Mouse (Mus musculus): ENCODE measurements around the gene Odf2. TPM values are rescaled to one million over a fixed set of nuclear protein-coding genes. Genes with fewer than 3 reads are reported as not detected.
A peak's percentile ranks its signal among the peaks of the same experiment; 100 is the strongest.

Odf2 gene
- total and polyA plus RNA-seq, 3 experiments = 35.4 to 54.6 (median 48.6) TPM

DNA sequence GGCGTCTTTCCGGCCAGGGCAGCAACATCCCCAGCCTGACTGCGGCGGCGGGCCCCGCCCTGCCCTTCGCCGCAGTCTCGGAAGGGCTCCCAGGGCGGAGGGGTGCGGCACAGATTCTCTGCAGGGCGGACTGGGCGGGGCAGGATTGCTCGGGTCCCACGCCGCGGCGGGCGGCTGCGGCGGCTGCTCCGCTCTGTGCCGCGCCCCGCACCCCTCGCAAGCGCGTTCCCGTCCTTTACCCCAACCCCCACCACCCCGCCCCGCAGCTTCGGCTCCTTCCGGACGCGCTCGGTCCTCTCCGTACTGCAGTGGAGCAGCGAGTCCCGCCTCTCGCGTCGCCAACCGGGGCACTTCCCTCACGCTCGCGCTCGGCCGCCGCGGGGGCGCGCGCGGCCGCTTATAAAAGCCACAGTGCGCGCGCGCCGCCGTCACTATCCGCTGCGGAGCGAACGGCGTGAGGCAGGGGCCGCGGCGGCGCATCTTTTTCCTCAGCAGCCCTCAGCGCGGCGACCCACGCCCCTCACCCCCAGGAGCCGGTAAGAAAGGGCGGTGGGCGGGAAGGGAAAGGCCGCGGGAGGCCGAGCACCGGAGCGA, 76.3 kb downstream of the Odf2 start, which contains the start of gene Sptan1:
Gene Sptan1 (plus strand): TSS at position 311 of the 594 bp plus-strand sequence.
- dilution Hi-C loops (cut with MboI; ENCODE audit: extremely low pct_ligation_motif_present, extremely low pct_unique_long_range_greater_than_20kb, low sequenced_read_pairs) (no loop called here), in situ Hi-C loops (cut with MboI; ENCODE audit: low pct_ligation_motif_present, low pct_unique_long_range_greater_than_20kb, low sequenced_read_pairs) (no loop called here)
- Histone ChIP-seq H3K9me3 (replicated peaks; ENCODE audit: low read length) (no peaks in the 10 kb centered on the region), H3K4me2 (ENCODE audit: insufficient read depth, low read depth, poor library complexity, severe bottlenecking) (peak within 1 kb of the TSS; percentile 95), H3K4me3 (replicated peaks in 1 of 3; ENCODE audit: low read depth in 2 of 3, low read length in 2 of 3, poor library complexity in 1 of 3) (peak within 1 kb of the TSS; percentile 71 to 96 (median 80)), H3K27ac (ENCODE audit: insufficient read depth, low read depth) (0 out of 2 replicates have a peak within 1 kb of the TSS, but pooled peaks have one; percentile 12), H3K27me3 (replicated peaks) (no peaks in the 10 kb centered on the region), H3K4me1 (ENCODE audit: control insufficient read depth in 1 of 2, insufficient read depth in 2 of 2) (peaks cover 0 to 38% of the 10 kb centered on the region in 2 experiments; a peak in 2 of 4 replicates), H3K9ac (ENCODE audit: insufficient read depth, low read depth) (peak within 1 kb of the TSS; percentile 90), H3K36me3 (replicated peaks in 1 of 2; ENCODE audit: control insufficient read depth in 1 of 2, insufficient read depth in 1 of 2, low read length in 1 of 2) (peaks cover 12 to 33% of the 10 kb centered on the region in 2 experiments), H3K79me2 (replicated peaks; ENCODE audit: control insufficient read depth, extremely low read depth, insufficient read depth, poor library complexity, severe bottlenecking) (peaks cover 18% of the 10 kb centered on the region)
- DNase-seq (ENCODE audit: extremely low read depth) = peak; percentile 93
- TF ChIP-seq NRF1 (IDR thresholded peaks at IDR 0.05; ENCODE audit: low read depth, low read length) (peak; percentile 59), EP300 (IDR thresholded peaks at IDR 0.05; ENCODE audit: low read length) (no peak; the same call in 1 of the 2 replicates), BHLHE40 (IDR thresholded peaks at IDR 0.05; ENCODE audit: low read depth, low read length) (no peak; the same call in 1 of the 2 replicates), CHD1 (IDR thresholded peaks at IDR 0.05; ENCODE audit: low read depth, low read length) (no peak), CTCF (conservative IDR thresholded peaks at IDR 0.05 in 1 of 2, IDR thresholded peaks at IDR 0.05 in 1 of 2; ENCODE audit: low read depth in 2 of 2, low read length in 2 of 2) (no peak), CHD2 (IDR thresholded peaks at IDR 0.05; ENCODE audit: low read length) (peak; percentile 84), SMC3 (IDR thresholded peaks at IDR 0.05; ENCODE audit: low read depth, low read length) (no peak), JUND (conservative IDR thresholded peaks at IDR 0.05; ENCODE audit: low read depth, low read length) (no peak), ZNF384 (IDR thresholded peaks at IDR 0.05; ENCODE audit: low read depth, low read length) (no peak), POLR2AphosphoS2 (IDR thresholded peaks at IDR 0.05; ENCODE audit: low read depth, low read length) (peak; percentile 93), HCFC1 (IDR thresholded peaks at IDR 0.05; ENCODE audit: low read depth, low read length) (peak; percentile 41), KAT2A (IDR thresholded peaks at IDR 0.05; ENCODE audit: insufficient replicate concordance, low read length) (peak; percentile 60; the same call in 1 of the 2 replicates), ZMIZ1 (IDR thresholded peaks at IDR 0.05; ENCODE audit: low read depth, low read length) (peak; percentile 98), MEF2A (IDR thresholded peaks at IDR 0.05; ENCODE audit: borderline replicate concordance, low read depth, low read length) (peak; percentile 30; the same call in 1 of the 2 replicates), ELF1 (IDR thresholded peaks at IDR 0.05; ENCODE audit: low read depth, low read length) (peak; percentile 59), ZC3H11A (IDR thresholded peaks at IDR 0.05; ENCODE audit: low read depth, low read length) (no peak), RAD21 (IDR thresholded peaks at IDR 0.05; ENCODE audit: low read depth, low read length) (no peak), MXI1 (IDR thresholded peaks at IDR 0.05; ENCODE audit: low read depth, low read length) (peak; percentile 46; the same call in 1 of the 2 replicates), MAFK (IDR thresholded peaks at IDR 0.05; ENCODE audit: insufficient replicate concordance, low read length) (no peak; the same call in 1 of the 2 replicates), RCOR1 (conservative IDR thresholded peaks at IDR 0.05; ENCODE audit: low read depth, low read length) (no peak), MYC (IDR thresholded peaks at IDR 0.05; ENCODE audit: low read depth, low read length) (no peak), USF2 (conservative IDR thresholded peaks at IDR 0.05; ENCODE audit: low read depth, low read length) (no peak), TCF12 (IDR thresholded peaks at IDR 0.05; ENCODE audit: low read depth, low read length) (peak; percentile 68), UBTF (IDR thresholded peaks at IDR 0.05; ENCODE audit: low read depth, low read length) (peak; percentile 84), IRF4 (IDR thresholded peaks at IDR 0.05; ENCODE audit: low read depth, low read length) (no peak), ETS1 (conservative IDR thresholded peaks at IDR 0.05; ENCODE audit: low read depth, low read length) (no peak), GABPA (IDR thresholded peaks at IDR 0.05; ENCODE audit: insufficient replicate concordance, low read depth, low read length) (no peak), E2F4 (IDR thresholded peaks at IDR 0.05; ENCODE audit: insufficient replicate concordance, low read depth, low read length) (no peak), PAX5 (IDR thresholded peaks at IDR 0.05; ENCODE audit: low read length) (no peak), JUN (IDR thresholded peaks at IDR 0.05; ENCODE audit: insufficient read depth, low read depth, low read length) (no peak), POLR2A (IDR thresholded peaks at IDR 0.05; ENCODE audit: low read depth, low read length) (peak; percentile 97), USF1 (IDR thresholded peaks at IDR 0.05; ENCODE audit: low read depth, low read length) (no peak), NELFE (IDR thresholded peaks at IDR 0.05; ENCODE audit: low read depth, low read length) (peak; percentile 98), TBP (conservative IDR thresholded peaks at IDR 0.05; ENCODE audit: low read depth, low read length) (peak; percentile 88), MAX (IDR thresholded peaks at IDR 0.05; ENCODE audit: low read length) (no peak), SIN3A (IDR thresholded peaks at IDR 0.05; ENCODE audit: low read length) (peak; percentile 69), ZKSCAN1 (IDR thresholded peaks at IDR 0.05; ENCODE audit: borderline replicate concordance, low read depth, low read length) (no peak), MAZ (IDR thresholded peaks at IDR 0.05; ENCODE audit: low read depth, low read length) (0 out of 2 replicates have a peak, but pooled peaks have one; percentile 43)

Data from CH12.LX (cell line).